Mouse (Mus musculus): ENCODE results near the gene Zfp280d.

Gene Zfp280d

GRCm38 (mm10) chr9:72274677-72275076, at the start of gene Zfp280d:
TSS of gene Zfp280d (plus strand) at chr9:72274860.
- peak; percentile 89 for DNase-seq (ENCODE audit: low read depth, low spot score)

GRCm38 (mm10) chr9:72226536-72226935, 48.1 kb upstream of the Zfp280d start:
- no peak for DNase-seq (ENCODE audit: low read depth, low spot score)

GRCm38 (mm10) chr9:72252656-72253055, 22.0 kb upstream of the Zfp280d start:
- no peak for DNase-seq (ENCODE audit: low read depth, low spot score)

GRCm38 (mm10) chr9:72255227-72255626, 19.4 kb upstream of the Zfp280d start:
- peak; percentile 83 for DNase-seq (ENCODE audit: low read depth, low spot score)

GRCm38 (mm10) chr9:72256646-72257045, 18.0 kb upstream of the Zfp280d start:
- no peak for DNase-seq (ENCODE audit: low read depth, low spot score)

- DNase-seq (ENCODE audit: low read depth, low spot score), result peak; percentile 87
Measured at GRCm38 (mm10) chr9:72260337-72260736, 14.3 kb upstream of the Zfp280d start.

GRCm38 (mm10) chr9:72264859-72265258, 9.8 kb upstream of the Zfp280d start:
- DNase-seq (ENCODE audit: low read depth, low spot score), result peak; percentile 36

- no peak for DNase-seq (ENCODE audit: low read depth, low spot score)
Measured at GRCm38 (mm10) chr9:72270146-72270545, 4.5 kb upstream of the Zfp280d start.

- peak; percentile 88 for DNase-seq (ENCODE audit: low read depth, low spot score)
Measured at GRCm38 (mm10) chr9:72273646-72274410, 832 bp upstream of the Zfp280d start.

GRCm38 (mm10) chr9:72275101-72275978, 680 bp downstream of the Zfp280d start:
- DNase-seq (ENCODE audit: low read depth, low spot score), result peak; percentile 71

GRCm38 (mm10) chr9:72275979-72276500, 1.4 kb downstream of the Zfp280d start:
- peak; percentile 19 for DNase-seq (ENCODE audit: low read depth, low spot score)

- DNase-seq (ENCODE audit: low read depth, low spot score), result peak; percentile 21
Measured at GRCm38 (mm10) chr9:72276941-72277340, 2.3 kb downstream of the Zfp280d start.

- no peak for DNase-seq (ENCODE audit: low read depth, low spot score)
Measured at GRCm38 (mm10) chr9:72279943-72280342, 5.3 kb downstream of the Zfp280d start.

- no peak for DNase-seq (ENCODE audit: low read depth, low spot score)
Measured at GRCm38 (mm10) chr9:72287696-72288095, 13.0 kb downstream of the Zfp280d start.

GRCm38 (mm10) chr9:72288210-72288609, 13.6 kb downstream of the Zfp280d start:
- DNase-seq (ENCODE audit: low read depth, low spot score), result no peak

GRCm38 (mm10) chr9:72289094-72289493, 14.4 kb downstream of the Zfp280d start:
- no peak for DNase-seq (ENCODE audit: low read depth, low spot score)

- no peak for DNase-seq (ENCODE audit: low read depth, low spot score)
Measured at GRCm38 (mm10) chr9:72294076-72294475, 19.4 kb downstream of the Zfp280d start.

- DNase-seq (ENCODE audit: low read depth, low spot score), result no peak
Measured at GRCm38 (mm10) chr9:72309765-72310164, 35.1 kb downstream of the Zfp280d start.

- DNase-seq (ENCODE audit: low read depth, low spot score), result no peak
Measured at GRCm38 (mm10) chr9:72333221-72333620, 58.6 kb downstream of the Zfp280d start.

- no peak for DNase-seq (ENCODE audit: low read depth, low spot score)
Measured at GRCm38 (mm10) chr9:72336069-72336468, 61.4 kb downstream of the Zfp280d start.

GRCm38 (mm10) chr9:72339119-72339518, 64.5 kb downstream of the Zfp280d start:
- peak; percentile 17 for DNase-seq (ENCODE audit: low read depth, low spot score)

GRCm38 (mm10) chr9:72343844-72344243, 69.2 kb downstream of the Zfp280d start:
- no peak for DNase-seq (ENCODE audit: low read depth, low spot score)

Measured in R1 (cell line).